Mouse (Mus musculus): ENCODE measurements at regions not wholly inside any gene's neighbourhood (a gene's known extent, or its start where the extent isn't known, plus 50 kb on each side); places are given as distances from the start of the nearest gene placed in this dataset.

DNA sequence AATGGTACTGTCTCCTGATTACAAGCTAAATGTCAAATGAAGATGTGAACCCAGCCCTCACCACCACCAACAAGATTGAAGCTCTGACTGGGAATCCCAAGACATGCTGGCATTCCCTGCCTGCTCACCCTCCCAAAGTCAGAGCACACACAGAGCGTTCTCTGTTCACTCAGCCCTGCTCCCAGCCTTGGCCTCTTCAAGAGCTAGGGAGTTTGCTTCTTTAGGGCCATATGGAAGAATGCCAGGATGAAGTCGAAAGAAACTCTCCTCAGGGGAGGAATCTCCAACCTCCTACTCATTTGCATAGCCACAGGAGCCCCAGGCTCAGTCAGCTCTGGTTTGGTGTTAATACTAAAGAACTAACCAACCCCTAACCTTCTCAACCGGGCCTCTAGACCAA is 90.1 kb downstream of the Tmem17 start:
- H3K9me3 ChIP-seq = no peaks in the 10 kb centered on the region
- WGBS = 30% methylated on average over 3 of the region's 3 CpGs
- H3K4me3 ChIP-seq = no peak overlapping the region
- no peak overlapping the region for H3K27ac ChIP-seq
- no peak for DNase-seq (ENCODE audit: extremely low spot score, low spot score)
- 0 out of 2 replicates have a peak, but pooled peaks cover 2% of the 10 kb centered on the region for H3K4me1 ChIP-seq
- H3K27me3 ChIP-seq (ENCODE audit: poor library complexity, severe bottlenecking) = no peaks in the 10 kb centered on the region
- H3K36me3 ChIP-seq (replicated peaks) = no peaks in the 10 kb centered on the region

- WGBS = 78% methylated on average over 3 of the region's 3 CpGs
- H3K27ac ChIP-seq = no peak overlapping the region
- no peaks in the 10 kb centered on the region for H3K36me3 ChIP-seq (replicated peaks)
- H3K4me1 ChIP-seq = 0 out of 2 replicates have a peak, but pooled peaks cover 2% of the 10 kb centered on the region
- DNase-seq (ENCODE audit: extremely low spot score, low spot score) = no peak
- no peaks in the 10 kb centered on the region for H3K27me3 ChIP-seq (ENCODE audit: poor library complexity, severe bottlenecking)
- H3K4me3 ChIP-seq = no peak overlapping the region
- no peaks in the 10 kb centered on the region for H3K9me3 ChIP-seq
Measured at GRCm38 (mm10) chr11:22602610-22603009, 90.7 kb downstream of the Tmem17 start.

- Histone ChIP-seq H3K4me1 (0 out of 2 replicates have a peak, but pooled peaks cover 2% of the 10 kb centered on the region), H3K36me3 (replicated peaks) (no peaks in the 10 kb centered on the region), H3K27me3 (ENCODE audit: poor library complexity, severe bottlenecking) (no peaks in the 10 kb centered on the region), H3K9me3 (no peaks in the 10 kb centered on the region), H3K27ac (no peak overlapping the region), H3K4me3 (no peak overlapping the region)
- no peak for DNase-seq (ENCODE audit: extremely low spot score, low spot score)
- WGBS = 85% methylated on average over 1 of the region's 1 CpGs
Measured at GRCm38 (mm10) chr11:22603397-22603796, 91.5 kb downstream of the Tmem17 start.

DNA sequence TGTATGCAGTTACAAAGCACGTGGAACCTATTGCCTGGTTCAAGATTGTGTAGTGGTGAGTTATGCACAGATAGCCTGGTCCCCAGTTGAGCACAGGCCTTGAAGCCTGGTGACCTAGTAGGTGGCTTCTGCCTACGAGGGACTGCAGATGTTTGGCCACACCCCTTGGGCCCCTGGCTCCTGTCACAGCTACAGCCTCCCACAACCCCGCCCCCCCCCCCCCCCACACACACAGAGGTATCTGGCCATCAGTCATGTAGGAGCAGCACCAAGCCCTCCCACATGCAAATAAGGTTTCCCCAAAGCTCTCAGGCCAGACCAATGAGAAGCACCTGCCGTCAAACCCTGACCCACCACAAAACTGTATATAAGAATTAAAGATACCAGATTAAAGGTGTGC is 94.5 kb downstream of the Tmem17 start:
- Histone ChIP-seq H3K9me3 (no peaks in the 10 kb centered on the region), H3K4me1 (peaks cover 17% of the 10 kb centered on the region), H3K36me3 (replicated peaks) (no peaks in the 10 kb centered on the region), H3K27ac (no peak overlapping the region), H3K4me3 (no peak overlapping the region), H3K27me3 (ENCODE audit: poor library complexity, severe bottlenecking) (no peaks in the 10 kb centered on the region)
- 61% methylated on average over 4 of the region's 4 CpGs for WGBS
- no peak for DNase-seq (ENCODE audit: extremely low spot score, low spot score)

DNA sequence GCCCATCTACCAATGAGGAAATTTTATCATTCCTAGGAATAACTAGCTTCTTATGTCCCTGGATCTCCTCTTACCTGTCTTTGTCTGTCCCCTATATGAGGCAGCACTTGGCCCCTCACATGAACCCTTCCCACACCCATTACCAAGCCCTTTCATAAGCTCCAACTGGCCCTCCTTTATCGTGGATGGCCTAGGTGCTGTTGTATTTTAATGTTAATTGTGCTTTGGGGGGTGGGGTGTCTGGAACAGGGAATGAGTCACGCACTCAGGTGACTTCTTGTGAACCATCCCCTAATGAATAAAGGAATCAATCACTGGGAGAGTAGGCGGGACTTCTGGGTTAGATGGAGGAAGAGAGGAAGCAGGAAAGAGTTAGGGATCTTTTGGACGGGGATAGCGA is 95.8 kb downstream of the Tmem17 start:
- DNase-seq (ENCODE audit: extremely low spot score, low spot score) = no peak
- Histone ChIP-seq H3K27me3 (ENCODE audit: poor library complexity, severe bottlenecking) (no peaks in the 10 kb centered on the region), H3K9me3 (no peaks in the 10 kb centered on the region), H3K36me3 (replicated peaks) (no peaks in the 10 kb centered on the region), H3K4me1 (peaks cover 18% of the 10 kb centered on the region), H3K27ac (no peak overlapping the region), H3K4me3 (no peak overlapping the region)
- 80% methylated on average over 5 of the region's 5 CpGs for WGBS

- Histone ChIP-seq H3K36me3 (replicated peaks) (no peaks in the 10 kb centered on the region), H3K27ac (no peak overlapping the region), H3K9me3 (peaks cover 5% of the 10 kb centered on the region; the same call in 1 of the 2 replicates), H3K27me3 (ENCODE audit: poor library complexity, severe bottlenecking) (no peaks in the 10 kb centered on the region), H3K4me3 (no peak overlapping the region), H3K4me1 (peaks cover 18% of the 10 kb centered on the region)
- no peak for DNase-seq (ENCODE audit: extremely low spot score, low spot score)
Measured at GRCm38 (mm10) chr11:22608945-22609344, 97.1 kb downstream of the Tmem17 start.

GRCm38 (mm10) chr11:22610433-22611101 is 98.7 kb downstream of the Tmem17 start:
- no peaks in the 10 kb centered on the region for H3K27me3 ChIP-seq (ENCODE audit: poor library complexity, severe bottlenecking)
- WGBS = 6% methylated on average over 12 of the region's 12 CpGs
- peak overlapping the region; percentile 48 for H3K27ac ChIP-seq
- H3K4me3 ChIP-seq = no peak overlapping the region
- H3K36me3 ChIP-seq (replicated peaks) = no peaks in the 10 kb centered on the region
- no peak for DNase-seq (ENCODE audit: extremely low spot score, low spot score)
- peaks cover 18% of the 10 kb centered on the region for H3K4me1 ChIP-seq
- H3K9me3 ChIP-seq = peaks cover 5% of the 10 kb centered on the region; the same call in 1 of the 2 replicates

GRCm38 (mm10) chr11:22611102-22611869 is 99.4 kb downstream of the Tmem17 start:
- WGBS = 66% methylated on average over 6 of the region's 6 CpGs
- DNase-seq (ENCODE audit: extremely low spot score, low spot score) = no peak
- Histone ChIP-seq H3K36me3 (replicated peaks) (no peaks in the 10 kb centered on the region), H3K4me3 (no peak overlapping the region), H3K27me3 (ENCODE audit: poor library complexity, severe bottlenecking) (no peaks in the 10 kb centered on the region), H3K9me3 (peaks cover 5% of the 10 kb centered on the region; the same call in 1 of the 2 replicates), H3K4me1 (peaks cover 18% of the 10 kb centered on the region), H3K27ac (peak overlapping the region; percentile 48; the same call in 1 of the 2 replicates)

GRCm38 (mm10) chr11:22613500-22613899 is 101.6 kb downstream of the Tmem17 start:
- Histone ChIP-seq H3K9me3 (peaks cover 5% of the 10 kb centered on the region; the same call in 1 of the 2 replicates), H3K4me3 (no peak overlapping the region), H3K36me3 (replicated peaks) (no peaks in the 10 kb centered on the region), H3K4me1 (peaks cover 26% of the 10 kb centered on the region), H3K27me3 (ENCODE audit: poor library complexity, severe bottlenecking) (no peaks in the 10 kb centered on the region), H3K27ac (no peak overlapping the region)
- 58% methylated on average over 2 of the region's 2 CpGs for WGBS
- no peak for DNase-seq (ENCODE audit: extremely low spot score, low spot score)

GRCm38 (mm10) chr11:22617204-22617874 is 105.5 kb downstream of the Tmem17 start:
- Histone ChIP-seq H3K27ac (peak overlapping the region; percentile 74), H3K36me3 (replicated peaks) (no peaks in the 10 kb centered on the region), H3K27me3 (ENCODE audit: poor library complexity, severe bottlenecking) (no peaks in the 10 kb centered on the region), H3K4me3 (peak overlapping the region; percentile 42), H3K4me1 (peaks cover 8% of the 10 kb centered on the region), H3K9me3 (peaks cover 5% of the 10 kb centered on the region; the same call in 1 of the 2 replicates)
- 14% methylated on average over 21 of the region's 21 CpGs for WGBS
- DNase-seq (ENCODE audit: extremely low spot score, low spot score) = peak; percentile 87

GRCm38 (mm10) chr11:22620912-22621705 is 109.2 kb downstream of the Tmem17 start:
- no peaks in the 10 kb centered on the region for H3K9me3 ChIP-seq
- no peak overlapping the region for H3K27ac ChIP-seq
- H3K4me3 ChIP-seq = no peak overlapping the region
- peaks cover 8% of the 10 kb centered on the region for H3K4me1 ChIP-seq
- no peaks in the 10 kb centered on the region for H3K27me3 ChIP-seq (ENCODE audit: poor library complexity, severe bottlenecking)
- WGBS = 72% methylated on average over 8 of the region's 8 CpGs
- H3K36me3 ChIP-seq (replicated peaks) = no peaks in the 10 kb centered on the region
- DNase-seq (ENCODE audit: extremely low spot score, low spot score) = no peak

GRCm38 (mm10) chr11:22621868-22622267 is 110.0 kb downstream of the Tmem17 start:
- Histone ChIP-seq H3K9me3 (no peaks in the 10 kb centered on the region), H3K27ac (no peak overlapping the region), H3K36me3 (replicated peaks) (no peaks in the 10 kb centered on the region), H3K4me1 (peaks cover 8% of the 10 kb centered on the region), H3K27me3 (ENCODE audit: poor library complexity, severe bottlenecking) (no peaks in the 10 kb centered on the region), H3K4me3 (no peak overlapping the region)
- WGBS = 69% methylated on average over 6 of the region's 6 CpGs
- no peak for DNase-seq (ENCODE audit: extremely low spot score, low spot score)

Measured in forebrain, embryonic 10.5 days (tissue).